Mouse (Mus musculus): Measurements from ENCODE around the gene Onecut1. TPM values are rescaled to one million over a fixed set of nuclear protein-coding genes. Genes with fewer than 3 reads are reported as not detected.

The Onecut1 gene
- polyA plus RNA-seq, 1 experiment: 0.12 TPM

DNA sequence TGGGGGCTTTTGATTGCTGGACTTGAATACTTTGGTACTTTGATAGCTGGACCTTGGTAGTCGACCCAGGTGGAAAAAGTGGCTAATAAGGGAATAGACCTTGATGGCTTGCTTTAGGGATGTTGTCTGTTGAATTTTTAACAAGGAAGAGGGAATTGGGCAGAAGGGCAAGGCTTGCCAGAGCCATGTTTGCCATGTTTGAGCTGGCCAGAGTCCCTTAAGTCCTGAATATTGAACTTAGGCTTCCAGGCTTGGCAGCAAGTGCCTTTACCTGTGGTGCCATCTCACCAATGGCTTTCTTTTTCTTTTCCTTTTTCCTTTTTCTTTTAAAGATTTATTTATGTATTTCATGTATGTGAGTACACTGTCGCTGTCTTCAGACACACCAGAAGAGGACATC is 38.4 kb downstream of the Onecut1 start:
- H3K27ac ChIP-seq (ENCODE audit: control insufficient read depth, insufficient read depth, low read depth, low read length): no peak overlapping the region
- peaks cover 6% of the 10 kb centered on the region for H3K4me1 ChIP-seq (ENCODE audit: control insufficient read depth, insufficient read depth, low read length)
- H3K36me3 ChIP-seq (ENCODE audit: control insufficient read depth, insufficient read depth, low read length): no peaks in the 10 kb centered on the region
- TF ChIP-seq POLR2A (IDR thresholded peaks at IDR 0.05; ENCODE audit: control insufficient read depth, low read depth, low read length): no peak
- TF ChIP-seq CTCF (IDR thresholded peaks at IDR 0.05; ENCODE audit: control insufficient read depth, insufficient read depth, insufficient replicate concordance, low read depth, low read length): no peak
- no peak overlapping the region for H3K4me3 ChIP-seq (ENCODE audit: control insufficient read depth, low read depth, low read length)
- H3K27me3 ChIP-seq (ENCODE audit: control insufficient read depth, insufficient read depth, low read length): no peaks in the 10 kb centered on the region

DNA sequence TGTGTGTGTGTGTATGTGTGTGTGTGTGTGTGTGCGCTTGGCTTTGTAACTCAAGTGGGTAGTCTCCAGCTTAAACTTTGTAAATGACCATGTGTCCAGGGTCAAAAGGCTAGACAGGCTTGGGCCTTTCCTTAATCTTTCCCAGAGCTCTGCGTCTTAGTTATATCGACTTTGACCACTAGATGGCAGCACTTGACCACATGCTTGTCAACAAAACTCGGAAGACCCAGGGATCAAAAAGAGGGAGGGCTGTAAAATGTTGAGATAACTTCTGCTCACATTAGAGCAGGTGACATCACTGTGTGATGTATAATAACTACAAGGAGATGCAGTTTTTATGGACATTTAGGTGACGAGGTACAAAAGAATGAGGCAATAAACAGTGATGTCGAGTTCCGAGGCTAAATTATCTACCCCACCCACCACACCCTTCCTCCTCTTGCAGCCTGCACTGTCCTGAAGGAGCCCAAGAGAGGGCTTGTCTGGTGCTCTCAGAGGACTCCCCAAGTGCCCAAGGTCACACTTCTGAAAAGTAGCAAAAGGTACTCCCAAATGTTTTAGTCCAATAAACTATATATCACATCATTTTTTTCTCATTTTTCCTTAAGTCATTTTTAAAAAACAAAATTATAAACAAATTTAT is 43.3 kb downstream of the Onecut1 start:
- H3K4me3 ChIP-seq (ENCODE audit: control insufficient read depth, low read depth, low read length): no peak overlapping the region
- no peaks in the 10 kb centered on the region for H3K27me3 ChIP-seq (ENCODE audit: control insufficient read depth, insufficient read depth, low read length)
- TF ChIP-seq CTCF (IDR thresholded peaks at IDR 0.05; ENCODE audit: control insufficient read depth, insufficient read depth, insufficient replicate concordance, low read depth, low read length) (peak; percentile 20; the same call in 1 of the 2 replicates), POLR2A (IDR thresholded peaks at IDR 0.05; ENCODE audit: control insufficient read depth, low read depth, low read length) (no peak)
- no peaks in the 10 kb centered on the region for H3K36me3 ChIP-seq (ENCODE audit: control insufficient read depth, insufficient read depth, low read length)
- H3K27ac ChIP-seq (ENCODE audit: control insufficient read depth, insufficient read depth, low read depth, low read length): no peak overlapping the region
- peaks cover 6% of the 10 kb centered on the region for H3K4me1 ChIP-seq (ENCODE audit: control insufficient read depth, insufficient read depth, low read length)

DNA sequence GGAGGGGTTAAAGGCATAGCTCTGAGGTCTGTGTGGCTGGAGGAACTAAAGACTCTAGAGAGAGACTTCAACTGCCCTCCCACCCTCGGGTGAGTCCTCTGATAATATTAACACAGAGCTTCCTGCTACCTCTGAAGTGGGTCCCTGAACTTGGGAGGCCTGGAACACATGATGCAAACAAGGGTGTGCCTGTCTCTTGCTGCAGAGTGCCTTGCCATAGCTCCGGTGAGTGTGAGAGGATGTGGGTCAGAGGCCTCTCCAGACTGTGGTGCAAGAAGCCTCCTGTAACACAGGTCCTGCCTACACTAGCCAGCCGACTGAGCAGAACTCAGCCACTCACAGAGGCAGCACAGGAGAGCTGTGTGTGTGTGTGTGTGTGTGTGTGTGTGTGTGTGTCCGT is 45.2 kb downstream of the Onecut1 start:
- Histone ChIP-seq H3K27me3 (ENCODE audit: control insufficient read depth, insufficient read depth, low read length) (no peaks in the 10 kb centered on the region), H3K27ac (ENCODE audit: control insufficient read depth, insufficient read depth, low read depth, low read length) (no peak overlapping the region), H3K36me3 (ENCODE audit: control insufficient read depth, insufficient read depth, low read length) (no peaks in the 10 kb centered on the region), H3K4me1 (ENCODE audit: control insufficient read depth, insufficient read depth, low read length) (peaks cover 6% of the 10 kb centered on the region), H3K4me3 (ENCODE audit: control insufficient read depth, low read depth, low read length) (no peak overlapping the region)
- TF ChIP-seq POLR2A (IDR thresholded peaks at IDR 0.05; ENCODE audit: control insufficient read depth, low read depth, low read length) (no peak), CTCF (IDR thresholded peaks at IDR 0.05; ENCODE audit: control insufficient read depth, insufficient read depth, insufficient replicate concordance, low read depth, low read length) (no peak)

DNA sequence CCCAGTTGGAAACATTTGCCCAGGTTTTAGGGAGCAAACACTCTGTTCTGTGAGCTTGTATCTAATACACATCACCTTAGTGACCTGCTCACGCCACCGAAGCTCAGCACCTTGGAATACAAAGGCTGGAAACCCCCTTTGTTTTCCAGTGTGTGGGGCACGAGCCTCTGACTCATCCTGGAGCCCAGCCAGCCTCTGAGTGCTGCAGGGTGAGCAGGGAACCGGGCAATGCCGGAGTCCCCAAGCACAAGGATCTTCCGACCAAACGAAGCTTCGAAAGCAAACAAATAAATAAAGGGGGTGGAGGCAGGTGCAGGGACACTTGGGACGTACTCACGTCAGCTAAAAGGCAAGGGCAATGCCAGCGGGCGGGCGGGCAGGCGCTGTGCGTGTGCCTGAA is 47.5 kb downstream of the Onecut1 start:
- Histone ChIP-seq H3K27me3 (ENCODE audit: control insufficient read depth, insufficient read depth, low read length) (no peaks in the 10 kb centered on the region), H3K4me3 (ENCODE audit: control insufficient read depth, low read depth, low read length) (peak overlapping the region; percentile 8), H3K36me3 (ENCODE audit: control insufficient read depth, insufficient read depth, low read length) (no peaks in the 10 kb centered on the region), H3K4me1 (ENCODE audit: control insufficient read depth, insufficient read depth, low read length) (peaks cover 6% of the 10 kb centered on the region), H3K27ac (ENCODE audit: control insufficient read depth, insufficient read depth, low read depth, low read length) (no peak overlapping the region)
- no peak for TF ChIP-seq POLR2A (IDR thresholded peaks at IDR 0.05; ENCODE audit: control insufficient read depth, low read depth, low read length)
- no peak for TF ChIP-seq CTCF (IDR thresholded peaks at IDR 0.05; ENCODE audit: control insufficient read depth, insufficient read depth, insufficient replicate concordance, low read depth, low read length)

DNA sequence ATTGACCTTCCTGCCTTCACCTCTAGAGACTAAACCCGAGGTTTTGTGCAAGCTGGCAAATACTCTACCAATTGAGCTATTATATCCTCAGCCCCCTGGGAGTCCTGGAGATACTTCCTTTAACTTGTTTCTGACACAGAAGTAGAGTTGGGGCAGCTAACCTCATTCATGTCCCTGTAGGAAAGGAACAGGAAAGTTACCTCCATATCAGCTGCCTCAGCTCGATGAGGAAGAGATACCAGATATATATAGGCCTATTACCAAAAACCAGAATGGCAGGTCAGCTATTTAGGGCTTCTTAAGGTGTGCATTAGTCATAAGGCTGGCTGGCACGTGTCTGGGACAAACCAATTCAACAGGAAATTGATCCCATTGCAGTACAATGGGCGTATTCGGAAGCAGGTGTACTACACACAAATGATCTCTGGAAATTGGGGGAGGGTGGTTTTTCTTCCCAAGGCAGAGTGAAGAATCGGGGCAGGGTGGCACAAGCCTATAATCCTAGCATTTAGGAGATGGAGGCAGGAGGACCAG is 48.6 kb downstream of the Onecut1 start:
- no peak overlapping the region for H3K27ac ChIP-seq (ENCODE audit: control insufficient read depth, insufficient read depth, low read depth, low read length)
- no peak overlapping the region for H3K4me3 ChIP-seq (ENCODE audit: control insufficient read depth, low read depth, low read length)
- TF ChIP-seq CTCF (IDR thresholded peaks at IDR 0.05; ENCODE audit: control insufficient read depth, insufficient read depth, insufficient replicate concordance, low read depth, low read length) (no peak), POLR2A (IDR thresholded peaks at IDR 0.05; ENCODE audit: control insufficient read depth, low read depth, low read length) (no peak)
- H3K36me3 ChIP-seq (ENCODE audit: control insufficient read depth, insufficient read depth, low read length): no peaks in the 10 kb centered on the region
- peaks cover 6% of the 10 kb centered on the region for H3K4me1 ChIP-seq (ENCODE audit: control insufficient read depth, insufficient read depth, low read length)
- H3K27me3 ChIP-seq (ENCODE audit: control insufficient read depth, insufficient read depth, low read length): no peaks in the 10 kb centered on the region

DNA sequence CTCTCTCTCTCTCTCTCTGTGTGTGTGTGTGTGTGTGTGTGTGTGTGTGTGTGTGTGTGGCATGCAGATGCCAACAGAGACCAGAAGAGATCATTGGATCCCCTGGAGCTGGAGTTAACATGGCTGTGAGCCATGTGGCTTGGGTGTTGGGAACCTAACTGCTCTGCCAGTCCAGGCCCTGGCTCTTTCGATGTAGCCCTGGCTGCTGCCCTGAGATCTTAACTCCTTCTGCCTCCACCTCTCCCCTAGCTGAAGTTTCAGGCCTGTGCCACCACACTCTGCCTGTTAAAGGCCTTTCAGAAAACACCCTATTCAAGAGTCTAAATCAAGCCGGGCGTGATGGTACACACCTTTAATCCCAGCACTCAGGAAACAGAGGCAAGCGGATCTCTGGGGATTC is 49.7 kb downstream of the Onecut1 start:
- H3K36me3 ChIP-seq (ENCODE audit: control insufficient read depth, insufficient read depth, low read length): no peaks in the 10 kb centered on the region
- H3K4me1 ChIP-seq (ENCODE audit: control insufficient read depth, insufficient read depth, low read length): peaks cover 6% of the 10 kb centered on the region
- TF ChIP-seq CTCF (IDR thresholded peaks at IDR 0.05; ENCODE audit: control insufficient read depth, insufficient read depth, insufficient replicate concordance, low read depth, low read length) (no peak), POLR2A (IDR thresholded peaks at IDR 0.05; ENCODE audit: control insufficient read depth, low read depth, low read length) (no peak)
- H3K4me3 ChIP-seq (ENCODE audit: control insufficient read depth, low read depth, low read length): no peak overlapping the region
- H3K27ac ChIP-seq (ENCODE audit: control insufficient read depth, insufficient read depth, low read depth, low read length): peak overlapping the region; percentile 40; the same call in 1 of the 2 replicates
- no peaks in the 10 kb centered on the region for H3K27me3 ChIP-seq (ENCODE audit: control insufficient read depth, insufficient read depth, low read length)

DNA sequence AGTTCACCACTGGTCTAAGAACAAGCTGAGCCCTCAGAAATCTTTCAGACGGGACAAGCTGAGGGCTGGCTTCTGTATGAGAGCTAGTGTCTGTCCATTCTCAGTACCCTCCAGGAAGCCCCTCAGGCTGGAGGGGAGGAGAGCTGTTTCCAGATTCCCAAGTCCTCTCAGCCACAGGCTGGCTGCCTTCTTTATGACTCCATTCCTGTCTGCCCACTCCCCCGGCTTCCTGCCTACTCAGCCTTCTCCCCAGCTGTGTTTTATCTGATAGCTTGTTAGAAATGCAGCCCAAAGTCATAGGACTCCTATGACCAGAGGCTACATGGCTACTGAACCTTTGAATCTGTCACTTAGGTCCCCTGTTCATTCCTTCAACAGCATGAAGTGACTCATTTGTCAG is 50.2 kb downstream of the Onecut1 start:
- Histone ChIP-seq H3K27ac (ENCODE audit: control insufficient read depth, insufficient read depth, low read depth, low read length) (no peak overlapping the region), H3K4me1 (ENCODE audit: control insufficient read depth, insufficient read depth, low read length) (peaks cover 6% of the 10 kb centered on the region), H3K36me3 (ENCODE audit: control insufficient read depth, insufficient read depth, low read length) (no peaks in the 10 kb centered on the region), H3K27me3 (ENCODE audit: control insufficient read depth, insufficient read depth, low read length) (no peaks in the 10 kb centered on the region), H3K4me3 (ENCODE audit: control insufficient read depth, low read depth, low read length) (no peak overlapping the region)
- TF ChIP-seq CTCF (IDR thresholded peaks at IDR 0.05; ENCODE audit: control insufficient read depth, insufficient read depth, insufficient replicate concordance, low read depth, low read length) (no peak), POLR2A (IDR thresholded peaks at IDR 0.05; ENCODE audit: control insufficient read depth, low read depth, low read length) (no peak)

Data from testis, adult 2 months (tissue).